Mouse (Mus musculus): ENCODE measurements around the gene Chmp4b. TPM values are rescaled to one million over a fixed set of nuclear protein-coding genes. Genes with fewer than 3 reads are reported as not detected.

Chmp4b gene
- polyA plus RNA-seq, 1 experiment from 2014 or later: 14.8 TPM

GRCm38 (mm10) chr2:154648086-154648485 is 3.4 kb upstream of the Chmp4b start:
- Histone ChIP-seq H3K27ac (replicated peaks; ENCODE audit: low read depth, low read length) (no peak overlapping the region), H3K4me2 (ENCODE audit: low read depth, low read length) (no peak overlapping the region), H3K36me3 (replicated peaks; ENCODE audit: control insufficient read depth, insufficient read depth, low read depth, low read length) (no peaks in the 10 kb centered on the region), H3K9me3 (replicated peaks; ENCODE audit: control insufficient read depth, low read length) (no peaks in the 10 kb centered on the region), H3K4me3 (ENCODE audit: low read depth, low read length) (no peak overlapping the region), H3K27me3 (ENCODE audit: control insufficient read depth, insufficient read depth, low read length) (no peaks in the 10 kb centered on the region), H3K4me1 (ENCODE audit: control insufficient read depth, insufficient read depth, low read length) (no peaks in the 10 kb centered on the region), H3K9ac (replicated peaks; ENCODE audit: low read length) (no peak overlapping the region)
- DNase-seq (ENCODE audit: low spot score): peak; percentile 61
- WGBS: 18% methylated on average over 3 of the region's 3 CpGs
- no peak for ATAC-seq (replicated peaks; ENCODE audit: insufficient number of reproducible peaks, low FRiP score, low TSS enrichment, low read depth)

- Histone ChIP-seq H3K9me3 (replicated peaks; ENCODE audit: control insufficient read depth, low read length) (no peaks in the 10 kb centered on the region), H3K27ac (replicated peaks; ENCODE audit: low read depth, low read length) (no peak overlapping the region), H3K4me2 (ENCODE audit: low read depth, low read length) (no peak overlapping the region), H3K4me3 (ENCODE audit: low read depth, low read length) (no peak overlapping the region), H3K27me3 (ENCODE audit: control insufficient read depth, insufficient read depth, low read length) (no peaks in the 10 kb centered on the region), H3K9ac (replicated peaks; ENCODE audit: low read length) (no peak overlapping the region), H3K36me3 (replicated peaks; ENCODE audit: control insufficient read depth, insufficient read depth, low read depth, low read length) (no peaks in the 10 kb centered on the region), H3K4me1 (ENCODE audit: control insufficient read depth, insufficient read depth, low read length) (no peaks in the 10 kb centered on the region)
- DNase-seq (ENCODE audit: low spot score) (no peak), ATAC-seq (replicated peaks; ENCODE audit: insufficient number of reproducible peaks, low FRiP score, low TSS enrichment, low read depth) (no peak)
- WGBS: 88% methylated on average over 3 of the region's 3 CpGs
These were observed 1.1 kb upstream of the Chmp4b start for GRCm38 (mm10) chr2:154650404-154650803.

GRCm38 (mm10) chr2:154654976-154655375 is 3.5 kb downstream of the Chmp4b start:
- H3K9me3 ChIP-seq (replicated peaks; ENCODE audit: control insufficient read depth, low read length): no peaks in the 10 kb centered on the region
- ATAC-seq (replicated peaks; ENCODE audit: insufficient number of reproducible peaks, low FRiP score, low TSS enrichment, low read depth): no peak
- H3K27me3 ChIP-seq (ENCODE audit: control insufficient read depth, insufficient read depth, low read length): no peaks in the 10 kb centered on the region
- H3K4me1 ChIP-seq (ENCODE audit: control insufficient read depth, insufficient read depth, low read length): no peaks in the 10 kb centered on the region
- no peak overlapping the region for H3K27ac ChIP-seq (replicated peaks; ENCODE audit: low read depth, low read length)
- no peaks in the 10 kb centered on the region for H3K36me3 ChIP-seq (replicated peaks; ENCODE audit: control insufficient read depth, insufficient read depth, low read depth, low read length)
- 93% methylated on average over 12 of the region's 12 CpGs for WGBS
- DNase-seq (ENCODE audit: low spot score): no peak
- no peak overlapping the region for H3K9ac ChIP-seq (replicated peaks; ENCODE audit: low read length)
- no peak overlapping the region for H3K4me2 ChIP-seq (ENCODE audit: low read depth, low read length)
- H3K4me3 ChIP-seq (ENCODE audit: low read depth, low read length): no peak overlapping the region

- 84% methylated on average over 2 of the region's 2 CpGs for WGBS
- Histone ChIP-seq H3K4me2 (ENCODE audit: low read depth, low read length) (no peak overlapping the region), H3K36me3 (replicated peaks; ENCODE audit: control insufficient read depth, insufficient read depth, low read depth, low read length) (no peaks in the 10 kb centered on the region), H3K9ac (replicated peaks; ENCODE audit: low read length) (no peak overlapping the region), H3K27me3 (ENCODE audit: control insufficient read depth, insufficient read depth, low read length) (no peaks in the 10 kb centered on the region), H3K27ac (replicated peaks; ENCODE audit: low read depth, low read length) (no peak overlapping the region), H3K4me3 (ENCODE audit: low read depth, low read length) (no peak overlapping the region), H3K9me3 (replicated peaks; ENCODE audit: control insufficient read depth, low read length) (no peaks in the 10 kb centered on the region), H3K4me1 (ENCODE audit: control insufficient read depth, insufficient read depth, low read length) (no peaks in the 10 kb centered on the region)
- ATAC-seq (replicated peaks; ENCODE audit: insufficient number of reproducible peaks, low FRiP score, low TSS enrichment, low read depth) (no peak), DNase-seq (ENCODE audit: low spot score) (no peak)
These were observed 4.4 kb downstream of the Chmp4b start for GRCm38 (mm10) chr2:154655878-154656414.

- Histone ChIP-seq H3K27ac (replicated peaks; ENCODE audit: low read depth, low read length) (peak overlapping the region; percentile 56; the same call in 1 of the 2 replicates), H3K4me2 (ENCODE audit: low read depth, low read length) (peak overlapping the region; percentile 69), H3K9ac (replicated peaks; ENCODE audit: low read length) (peak overlapping the region; percentile 90), H3K27me3 (ENCODE audit: control insufficient read depth, insufficient read depth, low read length) (no peaks in the 10 kb centered on the region), H3K4me3 (ENCODE audit: low read depth, low read length) (peak overlapping the region; percentile 88), H3K36me3 (replicated peaks; ENCODE audit: control insufficient read depth, insufficient read depth, low read depth, low read length) (no peaks in the 10 kb centered on the region), H3K9me3 (replicated peaks; ENCODE audit: control insufficient read depth, low read length) (no peaks in the 10 kb centered on the region), H3K4me1 (ENCODE audit: control insufficient read depth, insufficient read depth, low read length) (no peaks in the 10 kb centered on the region)
- peak; percentile 99 for ATAC-seq (replicated peaks; ENCODE audit: insufficient number of reproducible peaks, low FRiP score, low TSS enrichment, low read depth)
- WGBS: under 1% methylated on average over 66 of the region's 67 CpGs
- peak; percentile 99 for DNase-seq (ENCODE audit: low spot score)
These were observed 5.4 kb downstream of the Chmp4b start for GRCm38 (mm10) chr2:154656710-154657485.

GRCm38 (mm10) chr2:154657486-154658237 is 6.2 kb downstream of the Chmp4b start:
- DNase-seq (ENCODE audit: low spot score) (no peak), ATAC-seq (replicated peaks; ENCODE audit: insufficient number of reproducible peaks, low FRiP score, low TSS enrichment, low read depth) (0 out of 2 replicates have a peak, but pooled peaks have one; percentile 1)
- H3K9ac ChIP-seq (replicated peaks; ENCODE audit: low read length): peak overlapping the region; percentile 90

GRCm38 (mm10) chr2:154659070-154659469 is 7.6 kb downstream of the Chmp4b start:
- WGBS: 78% methylated on average over 4 of the region's 4 CpGs
- Histone ChIP-seq H3K9me3 (replicated peaks; ENCODE audit: control insufficient read depth, low read length) (no peaks in the 10 kb centered on the region), H3K4me3 (ENCODE audit: low read depth, low read length) (no peak overlapping the region), H3K27me3 (ENCODE audit: control insufficient read depth, insufficient read depth, low read length) (no peaks in the 10 kb centered on the region), H3K4me1 (ENCODE audit: control insufficient read depth, insufficient read depth, low read length) (no peaks in the 10 kb centered on the region), H3K36me3 (replicated peaks; ENCODE audit: control insufficient read depth, insufficient read depth, low read depth, low read length) (no peaks in the 10 kb centered on the region), H3K4me2 (ENCODE audit: low read depth, low read length) (no peak overlapping the region), H3K9ac (replicated peaks; ENCODE audit: low read length) (no peak overlapping the region; the same call in 1 of the 2 replicates), H3K27ac (replicated peaks; ENCODE audit: low read depth, low read length) (no peak overlapping the region)
- DNase-seq (ENCODE audit: low spot score): no peak
- ATAC-seq (replicated peaks; ENCODE audit: insufficient number of reproducible peaks, low FRiP score, low TSS enrichment, low read depth): no peak

More at GRCm38 (mm10) chr2:154657486-154658237, 6.2 kb downstream of the Chmp4b start:
- Histone ChIP-seq H3K9me3 (replicated peaks; ENCODE audit: control insufficient read depth, low read length) (no peaks in the 10 kb centered on the region), H3K27ac (replicated peaks; ENCODE audit: low read depth, low read length) (0 out of 2 replicates have a peak overlapping the region, but pooled peaks have one; percentile 56), H3K4me1 (ENCODE audit: control insufficient read depth, insufficient read depth, low read length) (no peaks in the 10 kb centered on the region), H3K4me3 (ENCODE audit: low read depth, low read length) (peak overlapping the region; percentile 88), H3K36me3 (replicated peaks; ENCODE audit: control insufficient read depth, insufficient read depth, low read depth, low read length) (no peaks in the 10 kb centered on the region), H3K4me2 (ENCODE audit: low read depth, low read length) (peak overlapping the region; percentile 69), H3K27me3 (ENCODE audit: control insufficient read depth, insufficient read depth, low read length) (no peaks in the 10 kb centered on the region)
- 13% methylated on average over 12 of the region's 12 CpGs for WGBS
